Mouse (Mus musculus) heart, postnatal 36 days (tissue): ENCODE results near the gene Zfp663. TPM values are rescaled to one million over a fixed set of nuclear protein-coding genes. Genes with fewer than 3 reads are reported as not detected.

ENCODE experiments used
- DNase-seq, 2 experiments: peaks; one replicate each; pipeline ENCODE4 v3.0.0; 2021 to 2022
- intact Hi-C: fragments of 180-260 bp; cut with DNase I; formaldehyde crosslinking; loops from one replicate; pipeline ENCODE4 v1.15.1; 2025
- total RNA-seq, 2 experiments: library from RNA; stranded (reverse); gene quantifications; 2 replicates each; pipeline ENCODE4 v1.2.3; 2021

Gene Zfp663
- total RNA-seq, 2 experiments from 2014 or later: not detected

- intact Hi-C loops: no loop called here
- no peak for DNase-seq
Measured at GRCm38 (mm10) chr2:165371066-165371465, 2.5 kb upstream of the Zfp663 start.

- no peak for DNase-seq
- intact Hi-C loops: no loop called here
Measured at GRCm38 (mm10) chr2:165370348-165370747, 1.8 kb upstream of the Zfp663 start.

- DNase-seq: peak in 1 of 2 experiments; percentile 13
- intact Hi-C loops: no loop called here
Measured at GRCm38 (mm10) chr2:165367868-165368439, 575 bp downstream of the Zfp663 start.

- intact Hi-C loops: no loop called here
- DNase-seq: peak; percentile 7
Measured at GRCm38 (mm10) chr2:165367047-165367520, 1.4 kb downstream of the Zfp663 start.

DNA sequence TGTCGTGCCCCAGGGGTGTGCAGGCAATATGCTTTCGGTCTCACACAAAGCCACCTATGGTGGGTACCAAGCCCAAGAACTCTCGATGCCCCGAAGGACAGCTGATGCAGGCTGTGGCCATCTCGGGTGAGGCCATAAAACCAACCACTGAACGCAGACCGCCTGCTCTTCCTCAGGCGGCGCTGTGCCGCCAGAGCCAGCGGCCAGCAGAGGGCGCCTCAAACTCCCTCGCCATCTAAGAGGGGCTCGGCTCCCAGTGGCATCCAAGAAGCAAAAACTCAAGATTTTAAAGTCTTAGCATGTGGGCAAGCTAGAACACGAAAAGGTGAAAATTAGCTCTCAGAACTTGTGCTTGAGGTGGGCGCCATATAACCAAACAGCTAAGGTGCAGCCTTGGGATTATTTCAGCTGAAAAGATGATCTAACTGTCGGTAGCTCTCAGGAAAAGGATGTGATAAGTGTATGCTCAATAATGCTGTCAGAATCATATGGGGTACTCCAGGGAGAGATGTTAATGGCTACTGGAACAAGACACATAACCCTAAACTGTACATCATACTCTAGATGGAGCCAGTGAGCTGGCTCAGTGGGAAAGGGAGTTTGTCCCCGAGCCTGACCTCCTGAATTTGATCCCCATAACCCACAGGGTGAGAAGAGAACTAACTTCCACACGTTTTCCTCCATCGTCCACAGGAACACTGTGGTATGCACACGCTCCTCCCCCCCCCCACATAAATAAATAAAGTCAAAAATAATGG lies 4.0 kb downstream of the Zfp663 start:
- intact Hi-C loops: loop anchor here (1.0 to 5.0 kb wide), 2 partner anchors 123 to 132 kb away; partner anchors contain the start of gene Cdh22
- peak; percentile 54 to 69 for DNase-seq

DNA sequence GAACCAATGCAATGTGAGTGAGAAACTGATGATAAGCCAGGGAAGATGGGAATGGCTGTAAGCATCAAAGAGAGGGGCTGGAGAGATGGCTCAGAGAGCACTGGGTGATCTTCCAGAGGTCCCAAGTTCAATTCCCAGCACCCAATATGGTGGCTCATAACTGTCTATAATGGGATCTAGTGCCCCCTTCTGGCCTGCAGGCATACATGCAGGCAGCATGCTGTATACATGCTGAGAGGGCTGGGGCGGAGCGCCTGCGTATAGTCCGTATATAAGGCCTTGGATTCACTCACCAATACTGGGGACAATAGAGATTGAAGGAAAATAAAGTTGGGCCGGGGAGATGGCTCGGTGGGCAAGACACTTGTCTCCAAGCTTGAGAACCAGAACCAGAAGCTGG lies 5.2 kb downstream of the Zfp663 start:
- no peak for DNase-seq
- intact Hi-C loops: loop anchor here (5.0 kb wide), 1 partner anchor 131 kb away; the partner anchor contains the start of gene Cdh22

DNA sequence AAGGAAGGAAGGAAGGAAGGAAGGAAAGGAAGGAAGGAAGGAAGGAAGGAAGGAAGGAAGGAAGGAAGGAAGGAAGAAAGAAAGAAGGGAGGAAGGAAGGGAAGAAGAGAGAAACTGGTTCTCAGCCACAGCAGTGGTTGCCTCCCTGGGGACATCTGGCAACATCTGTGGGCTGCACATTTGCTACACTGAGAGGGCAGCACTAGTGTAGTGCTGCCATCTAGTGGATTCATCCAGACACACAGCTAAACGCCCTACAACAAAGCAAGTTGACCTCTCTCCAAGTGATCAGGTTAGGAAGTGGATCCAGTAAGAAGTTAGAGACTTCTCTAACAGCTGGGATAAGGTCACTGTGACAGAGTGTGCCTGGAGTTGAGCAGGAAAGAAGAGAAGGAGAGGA lies 7.7 kb downstream of the Zfp663 start:
- intact Hi-C loops: loop anchor here (1.0 to 5.0 kb wide), 2 partner anchors 129 to 287 kb away; partner anchors contain the start of gene Cdh22
- peak; percentile 48 to 52 for DNase-seq

DNA sequence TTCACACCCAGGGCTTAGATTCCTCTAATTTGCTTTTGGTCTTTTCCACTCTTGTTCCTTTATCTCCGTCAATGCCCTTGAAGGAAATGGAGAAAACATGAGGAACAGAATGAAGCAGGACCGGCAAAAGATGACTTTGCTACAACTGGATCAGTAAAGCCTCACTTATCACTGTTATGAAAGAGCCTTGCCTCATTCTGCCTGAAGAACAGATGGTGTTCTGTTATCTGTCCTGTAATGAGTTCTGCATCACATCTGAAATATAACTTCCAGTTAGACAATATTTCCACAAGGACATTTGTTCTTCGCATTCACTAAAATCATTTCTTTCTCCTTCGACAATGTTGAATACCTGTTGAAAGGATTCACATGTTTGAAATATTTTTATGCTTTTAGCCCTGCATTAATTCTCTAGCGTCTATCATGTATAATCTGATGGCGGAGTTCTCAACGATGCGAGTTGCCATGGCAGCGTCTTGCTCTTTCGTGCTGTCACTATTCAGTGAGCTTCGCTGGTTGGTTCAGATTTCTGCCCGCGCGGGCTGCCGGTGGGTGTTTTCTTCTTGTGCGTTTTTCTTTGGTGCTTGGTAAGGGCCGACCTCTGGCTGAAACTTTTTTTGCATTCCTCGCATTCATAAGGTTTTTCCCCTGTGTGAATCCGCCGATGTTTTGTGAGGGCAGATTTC lies 16.6 kb downstream of the Zfp663 start:
- DNase-seq: no peak
- intact Hi-C loops: no loop called here

DNA sequence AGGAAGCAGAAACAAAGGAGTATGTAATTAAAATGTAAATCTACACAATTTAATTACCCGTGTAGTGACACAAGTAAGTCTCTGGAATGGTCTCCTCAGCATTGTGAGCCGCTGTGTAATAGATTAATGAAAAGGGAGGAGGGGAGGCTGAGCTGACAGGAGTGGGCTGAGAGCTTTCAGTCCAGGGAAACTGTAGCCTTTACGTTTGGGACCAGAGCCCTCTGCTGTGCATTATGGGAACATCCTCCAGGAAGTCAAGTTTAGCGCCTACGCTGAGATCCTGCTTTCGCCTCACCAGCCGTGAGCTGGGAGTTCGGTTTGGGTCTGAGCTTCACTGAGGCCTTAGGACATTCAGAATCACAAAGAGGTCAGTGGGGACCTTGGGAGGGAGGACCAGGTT lies 19.1 kb downstream of the Zfp663 start:
- DNase-seq: no peak
- intact Hi-C loops: no loop called here

DNA sequence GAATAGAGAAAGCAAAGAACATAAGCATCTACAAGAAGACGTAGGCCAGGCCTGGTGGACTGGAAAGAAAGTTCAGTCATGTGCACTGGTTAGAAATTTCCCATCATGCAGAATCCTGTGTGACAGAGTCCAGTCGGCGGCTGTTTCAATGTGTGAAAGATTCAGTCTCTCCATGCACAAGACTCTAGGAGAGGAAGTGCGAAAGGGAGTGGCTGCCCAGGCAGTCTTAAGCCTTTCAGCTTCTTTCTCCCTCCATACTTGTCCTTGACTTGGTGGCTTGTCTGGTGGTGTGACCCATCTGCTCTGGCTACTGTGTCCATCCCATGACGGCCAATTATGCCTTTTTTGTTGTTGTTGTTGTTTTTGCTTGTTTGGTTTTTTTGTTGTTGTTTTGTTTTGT lies 22.3 kb downstream of the Zfp663 start:
- DNase-seq: no peak
- intact Hi-C loops: no loop called here

GRCm38 (mm10) chr2:165337191-165337590 lies 31.3 kb downstream of the Zfp663 start:
- intact Hi-C loops: loop anchor here (1.0 kb wide), 2 partner anchors 104 to 262 kb away; no protein-coding TSS in a partner anchor
- peak; percentile 55 to 70 for DNase-seq

GRCm38 (mm10) chr2:165332610-165333210 lies 35.8 kb downstream of the Zfp663 start:
- no peak for DNase-seq
- intact Hi-C loops: no loop called here

GRCm38 (mm10) chr2:165329703-165330102 lies 38.8 kb downstream of the Zfp663 start:
- intact Hi-C loops: no loop called here
- no peak for DNase-seq

DNA sequence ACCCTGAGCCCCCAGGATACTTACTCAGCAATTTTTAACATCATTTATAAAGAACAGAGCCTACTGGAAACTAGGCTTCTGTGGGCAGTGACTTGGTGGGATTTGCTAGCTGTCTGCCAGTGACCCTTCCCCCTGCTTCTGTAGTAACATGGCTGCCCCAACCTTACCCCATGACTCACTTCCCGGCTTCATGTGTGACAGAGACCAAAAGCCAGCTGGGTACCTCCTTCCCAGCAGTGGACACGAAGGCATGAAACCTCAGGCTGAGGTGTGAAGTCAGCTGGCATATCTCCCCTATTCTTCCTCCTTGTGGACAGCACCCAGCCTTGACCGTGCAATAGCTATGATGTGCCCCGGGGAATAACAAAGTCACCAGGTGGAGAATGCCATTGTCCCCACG lies 39.8 kb downstream of the Zfp663 start:
- no peak for DNase-seq
- intact Hi-C loops: no loop called here

DNA sequence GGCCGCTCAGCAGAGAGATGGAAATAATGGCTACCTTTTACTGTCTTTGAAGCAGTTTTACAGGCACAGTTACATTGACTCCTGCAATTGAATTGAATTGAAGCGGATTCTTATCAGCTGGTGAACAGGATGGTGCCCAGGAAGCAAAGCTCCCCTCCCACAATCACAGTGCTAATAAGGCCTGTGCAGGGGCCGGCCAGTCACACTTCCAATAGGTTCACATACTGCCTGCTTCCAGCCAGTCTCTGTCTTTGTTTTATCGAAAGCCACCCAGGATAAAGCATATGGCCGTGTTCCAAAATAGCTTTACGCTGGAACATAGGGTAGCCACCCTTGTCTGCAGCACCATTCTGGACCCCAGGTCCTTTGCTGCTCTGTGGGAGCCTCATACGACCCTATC lies 41.1 kb downstream of the Zfp663 start:
- intact Hi-C loops: loop anchor here (2.0 kb wide), 1 partner anchor 39 kb away; no protein-coding TSS in a partner anchor
- no peak for DNase-seq

DNA sequence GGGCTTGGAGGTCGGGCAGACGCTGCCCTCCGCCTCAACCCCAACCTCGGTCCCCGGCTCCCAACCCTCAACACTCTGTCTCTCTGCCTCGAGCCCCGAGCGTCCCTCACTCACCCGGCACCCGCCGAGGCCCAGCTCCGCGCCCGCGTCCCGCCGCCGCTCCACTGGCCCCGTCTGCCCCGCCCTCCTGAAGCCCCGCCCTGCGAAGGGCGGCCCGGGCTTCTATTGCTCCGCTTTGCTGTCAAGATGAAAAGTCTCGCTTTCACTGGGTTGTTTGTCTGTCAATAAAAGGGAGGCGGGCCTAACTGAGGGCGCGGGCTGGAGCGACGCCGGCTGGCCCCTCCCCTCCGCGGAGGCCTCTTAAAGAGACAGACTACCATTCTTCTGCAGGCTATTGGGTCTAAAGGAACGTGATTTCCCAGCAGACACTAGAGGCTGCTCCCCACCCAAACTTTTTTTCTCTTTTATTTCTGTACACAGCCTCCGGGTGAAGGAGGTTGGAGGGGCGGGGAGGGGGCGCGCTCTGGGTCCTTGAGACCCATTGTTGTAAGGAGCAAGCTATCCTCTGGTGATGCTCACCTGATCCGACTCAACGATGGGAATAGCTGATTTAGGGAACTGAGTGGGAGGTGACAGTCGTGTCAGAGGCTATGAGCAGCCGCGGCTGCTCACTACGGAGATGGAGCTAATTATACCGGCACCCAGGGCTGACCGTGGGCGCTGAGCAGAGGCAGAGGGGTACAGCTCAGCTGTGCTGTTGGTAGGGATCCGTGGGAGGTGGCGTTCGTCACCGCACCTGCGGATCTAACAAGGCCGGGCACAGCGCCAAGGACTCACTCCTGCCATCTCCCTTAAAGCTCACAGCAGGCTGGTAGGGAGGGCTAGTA lies 42.0 kb downstream of the Zfp663 start, which contains the start of gene Elmo2:
Elmo2 (minus strand) TSS at position 176 of the 887 bp plus-strand sequence.
- intact Hi-C loops: loop anchor here (2.0 kb wide), 1 partner anchor 38 kb away; no protein-coding TSS in a partner anchor
- DNase-seq: peak; percentile 97 to 99

DNA sequence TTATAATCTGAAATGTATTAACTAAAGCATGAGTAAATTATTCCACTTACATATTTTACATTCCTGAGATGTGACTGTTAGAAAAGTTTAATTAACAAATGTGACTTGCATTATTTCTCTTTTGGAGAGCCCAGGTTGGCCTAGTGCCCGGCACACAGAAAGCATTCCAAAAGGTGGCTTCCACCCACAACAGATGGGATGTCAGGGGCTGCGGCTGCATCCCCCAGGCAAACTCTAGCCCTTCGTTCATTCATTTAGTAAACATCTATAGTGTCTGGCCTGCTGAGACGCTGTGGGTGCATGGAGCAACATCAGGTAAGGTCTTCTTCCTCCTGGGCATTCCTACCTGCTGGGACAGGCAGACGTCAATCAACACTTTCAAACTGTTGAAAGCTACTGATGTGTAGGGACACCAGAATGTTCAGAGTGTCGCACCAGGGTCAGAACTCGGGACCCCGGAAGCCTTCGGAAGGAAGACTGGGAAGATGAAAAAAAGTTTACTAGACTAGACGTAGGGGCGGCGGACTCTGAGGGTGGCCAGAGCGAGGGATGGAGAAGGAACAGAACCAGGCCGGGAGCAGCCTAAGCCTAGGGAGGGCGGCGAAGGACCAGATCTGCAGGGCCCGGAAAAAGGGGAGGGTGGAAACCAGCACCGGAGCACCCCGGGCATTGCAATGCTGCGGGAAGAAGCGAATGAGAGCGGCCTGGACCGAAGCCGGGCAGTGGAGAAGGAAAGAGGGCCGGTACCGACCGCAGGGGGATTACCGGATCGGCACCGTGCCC lies 42.8 kb downstream of the Zfp663 start:
- intact Hi-C loops: loop anchor here (2.0 kb wide), 1 partner anchor 37 kb away; no protein-coding TSS in a partner anchor
- DNase-seq: no peak

DNA sequence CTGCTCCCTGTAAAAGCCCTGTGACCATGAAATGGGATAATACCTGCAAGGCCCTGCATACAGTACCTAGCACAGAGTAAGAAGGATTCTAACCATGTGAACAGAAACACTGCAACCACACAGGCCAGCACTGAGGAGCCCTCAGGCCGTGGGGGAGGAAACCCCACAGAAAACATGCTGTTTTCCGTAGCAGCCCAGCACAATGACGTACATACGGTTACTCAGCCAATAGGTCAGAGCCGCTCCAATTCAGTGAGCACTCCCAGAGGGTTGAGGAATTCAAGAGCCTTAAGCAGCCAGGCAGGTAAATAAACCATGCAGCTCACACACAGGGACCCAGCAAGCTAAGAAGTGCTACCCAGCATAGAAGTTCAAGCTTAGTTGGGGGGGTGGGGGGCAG lies 44.6 kb downstream of the Zfp663 start:
- DNase-seq: no peak
- intact Hi-C loops: no loop called here

- DNase-seq: no peak
- intact Hi-C loops: no loop called here
Measured at GRCm38 (mm10) chr2:165323484-165323883, 45.0 kb downstream of the Zfp663 start.
